Mouse (Mus musculus) adrenal gland, postnatal 14 days (tissue): Measurements from ENCODE around the gene Gulp1. TPM values are rescaled to one million over a fixed set of nuclear protein-coding genes. Genes with fewer than 3 reads are reported as not detected.

Source experiments
- DNase-seq: peaks from one replicate; pipeline ENCODE4 v3.0.0; 2021; ENCODE audit warnings: mixed read lengths
- total RNA-seq: library from RNA; stranded (reverse); gene quantifications from 2 replicates; pipeline ENCODE4 v1.2.3, GENCODE M21; 2021

The Gulp1 gene
- total RNA-seq, 1 experiment from 2014 or later = 35.5 TPM

GRCm38 (mm10) chr1:44720785-44721410 lies 169.6 kb downstream of the Gulp1 start:
- no peak for DNase-seq

GRCm38 (mm10) chr1:44741256-44741655 lies 189.9 kb downstream of the Gulp1 start:
- DNase-seq = peak; percentile 24

- peak; percentile 59 for DNase-seq
These were observed 194.4 kb downstream of the Gulp1 start for GRCm38 (mm10) chr1:44745711-44746110.

GRCm38 (mm10) chr1:44750731-44751730 lies 199.7 kb downstream of the Gulp1 start:
- DNase-seq = peak; percentile 37

GRCm38 (mm10) chr1:44778251-44778650 lies 226.9 kb downstream of the Gulp1 start:
- no peak for DNase-seq

GRCm38 (mm10) chr1:44803594-44804372 lies 252.5 kb downstream of the Gulp1 start:
- peak; percentile 3 for DNase-seq

- no peak for DNase-seq
These were observed 255.1 kb downstream of the Gulp1 start for GRCm38 (mm10) chr1:44806368-44806767.

GRCm38 (mm10) chr1:44810336-44810735 lies 259.0 kb downstream of the Gulp1 start:
- no peak for DNase-seq

- no peak for DNase-seq
These were observed 282.6 kb downstream of the Gulp1 start for GRCm38 (mm10) chr1:44833934-44834333.
